ENCODE assay signal across 8 mouse cellular contexts in genomic region chr10:41490518-41490873, GRCm38 (mm10). TPM values are rescaled to one million over a fixed set of nuclear protein-coding genes. Genes with fewer than 3 reads are reported as not detected.
DNase-seq lines count a peak whose midpoint lies in the region; ATAC-seq and TF ChIP-seq lines count a peak whose summit lies in the region.

No protein-coding gene starts in this region.

- peak overlapping the region; percentile 98 for H3K4me2 ChIP-seq in heart, embryonic 13.5 days
- H3K4me2 ChIP-seq in forebrain, embryonic 16.5 days (ENCODE audit: low read length), result peak overlapping the region; percentile 100
- peak overlapping the region; percentile 93 for H3K4me2 ChIP-seq in liver, postnatal 0 days (ENCODE audit: low read depth, low read length)

- H3K36me3 ChIP-seq in heart, embryonic 13.5 days, result peaks cover 32% of the 10 kb centered on the region
- no peaks in the 10 kb centered on the region for H3K36me3 ChIP-seq in ES-Bruce4 (ENCODE audit: control insufficient read depth, insufficient read depth, low read length, poor library complexity, severe bottlenecking)
- H3K36me3 ChIP-seq in forebrain, embryonic 16.5 days (ENCODE audit: control insufficient read depth, insufficient read depth), result peaks cover 12% of the 10 kb centered on the region
- H3K36me3 ChIP-seq in liver, postnatal 0 days (replicated peaks; ENCODE audit: insufficient read depth, low read length), result peaks cover 19% of the 10 kb centered on the region

- peak overlapping the region; percentile 79 for H3K4me3 ChIP-seq in heart, embryonic 13.5 days
- peak overlapping the region; percentile 81 for H3K4me3 ChIP-seq in ES-Bruce4 (ENCODE audit: low read depth, low read length)
- H3K4me3 ChIP-seq in forebrain, embryonic 16.5 days (replicated peaks; ENCODE audit: low read length), result peak overlapping the region; percentile 80
- H3K4me3 ChIP-seq in liver, postnatal 0 days (ENCODE audit: low read depth, low read length), result peak overlapping the region; percentile 52

- no peak overlapping the region for H3K27ac ChIP-seq in heart, embryonic 13.5 days (replicated peaks)
- no peak overlapping the region for H3K27ac ChIP-seq in ES-Bruce4 (ENCODE audit: insufficient read depth, low read length)
- no peak overlapping the region; the same call in 1 of the 2 replicates for H3K27ac ChIP-seq in forebrain, embryonic 16.5 days (ENCODE audit: low read length)
- H3K27ac ChIP-seq in liver, postnatal 0 days (ENCODE audit: low read depth), result no peak overlapping the region

- no peak for DNase-seq in heart, adult 18-20 months
- no peak for DNase-seq in liver, postnatal 0 days
- no peak for DNase-seq in spleen, postnatal 10 days (ENCODE audit: low spot score in 2 of 2)
- DNase-seq in retina, embryonic 14.5 days (ENCODE audit: low spot score), result no peak

- TF ChIP-seq EP300 in ES-Bruce4 (IDR thresholded peaks at IDR 0.05; ENCODE audit: insufficient read depth, low read depth, low read length), result no peak
- TF ChIP-seq EP300 in liver, postnatal 0 days (IDR thresholded peaks at IDR 0.05; ENCODE audit: low read depth), result no peak

- H3K27me3 ChIP-seq in heart, embryonic 13.5 days (replicated peaks), result no peaks in the 10 kb centered on the region
- no peaks in the 10 kb centered on the region for H3K27me3 ChIP-seq in ES-Bruce4 (ENCODE audit: control insufficient read depth, insufficient read depth, low read length, poor library complexity, severe bottlenecking)
- no peaks in the 10 kb centered on the region for H3K27me3 ChIP-seq in forebrain, embryonic 16.5 days (replicated peaks; ENCODE audit: control insufficient read depth, insufficient read depth, low read length)
- H3K27me3 ChIP-seq in liver, postnatal 0 days (ENCODE audit: insufficient read depth, low read length), result no peaks in the 10 kb centered on the region

- no peak for TF ChIP-seq CTCF in ES-Bruce4 (IDR thresholded peaks at IDR 0.05; ENCODE audit: low read depth, low read length)
- TF ChIP-seq CTCF in liver, postnatal 0 days (IDR thresholded peaks at IDR 0.05; ENCODE audit: low read depth), result no peak

- no peak for ATAC-seq in heart, embryonic 13.5 days (ENCODE audit: extremely low read depth, insufficient number of reproducible peaks, low FRiP score, low TSS enrichment)
- ATAC-seq in forebrain, embryonic 16.5 days, result no peak; the same call in 1 of the 2 replicates
- no peak; the same call in none of the 2 replicates for ATAC-seq in liver, postnatal 0 days
- ATAC-seq in cerebellum, adult (ENCODE audit: insufficient number of reproducible peaks, low FRiP score, low TSS enrichment), result no peak

- H3K9me3 ChIP-seq in heart, embryonic 13.5 days, result no peaks in the 10 kb centered on the region
- H3K9me3 ChIP-seq in ES-Bruce4 (replicated peaks; ENCODE audit: control insufficient read depth, insufficient read depth, low read length, poor library complexity, severe bottlenecking), result no peaks in the 10 kb centered on the region
- no peaks in the 10 kb centered on the region for H3K9me3 ChIP-seq in forebrain, embryonic 16.5 days (ENCODE audit: control insufficient read depth, low read length)
- H3K9me3 ChIP-seq in liver, postnatal 0 days (ENCODE audit: low read length), result no peaks in the 10 kb centered on the region

- peaks cover 28% of the 10 kb centered on the region for H3K4me1 ChIP-seq in heart, embryonic 13.5 days
- no peaks in the 10 kb centered on the region for H3K4me1 ChIP-seq in ES-Bruce4 (ENCODE audit: control insufficient read depth, insufficient read depth, low read length)
- H3K4me1 ChIP-seq in forebrain, embryonic 16.5 days (replicated peaks; ENCODE audit: control insufficient read depth, insufficient read depth, low read length), result peaks cover 18% of the 10 kb centered on the region
- H3K4me1 ChIP-seq in liver, postnatal 0 days (ENCODE audit: insufficient read depth), result peaks cover 18% of the 10 kb centered on the region

- peak overlapping the region; percentile 92 for H3K9ac ChIP-seq in heart, embryonic 13.5 days
- peak overlapping the region; percentile 80 for H3K9ac ChIP-seq in ES-Bruce4 (ENCODE audit: low read depth, poor library complexity, severe bottlenecking)
- H3K9ac ChIP-seq in forebrain, embryonic 16.5 days (replicated peaks; ENCODE audit: low read depth, low read length), result peak overlapping the region; percentile 64
- H3K9ac ChIP-seq in liver, postnatal 0 days (replicated peaks), result no peak overlapping the region; the same call in 1 of the 2 replicates

- no peak for TF ChIP-seq POLR2A in ES-Bruce4 (IDR thresholded peaks at IDR 0.05; ENCODE audit: insufficient read depth, low read length)

- WGBS in heart, embryonic 13.5 days, result under 1% methylated on average over 29 of the region's 29 CpGs
- under 1% methylated on average over 29 of the region's 29 CpGs for WGBS in forebrain, embryonic 16.5 days
- 2% methylated on average over 29 of the region's 29 CpGs for WGBS in liver, postnatal 0 days (ENCODE audit: insufficient replicate concordance)

RNA-seq across cellular contexts. Expression of gene Ppil6, which starts 0.3 kb away (rescaled TPM):
- polyA plus RNA-seq in heart, embryonic 13.5 days (2015; fragmentation: Nextera tagmentation; extraction: Ambion mirVana), result 1.1 and 1.3 TPM in 2 replicates
- 1 to 10 TPM in 1 of 2 experiments, under 1 TPM in 1; 0.74 to 1.9 TPM for total RNA-seq in heart, adult 18-20 months (2021)
- 3.8 and 4.6 TPM in 2 replicates for polyA plus RNA-seq in ES-Bruce4 (2011; ENCODE audit: insufficient read depth, insufficient read length, low read depth, missing spikeins)
- polyA plus RNA-seq in forebrain, embryonic 16.5 days (2015; fragmentation: Nextera tagmentation; extraction: Ambion mirVana), result 1.7 and 2.1 TPM in 2 replicates
- polyA plus RNA-seq in liver, postnatal 0 days (2015; fragmentation: Nextera tagmentation; extraction: Ambion mirVana), result 0.22 and 0.25 TPM in 2 replicates

RNA-seq across cellular contexts. Expression of gene Smpd2, which starts 0.3 kb away (rescaled TPM):
- polyA plus RNA-seq in heart, embryonic 13.5 days (2015; fragmentation: Nextera tagmentation; extraction: Ambion mirVana), result 46.3 and 48.4 TPM in 2 replicates
- 10 to 100 TPM; 32.6 to 33.6 TPM for total RNA-seq in heart, adult 18-20 months (2021)
- 8.5 and 10.4 TPM in 2 replicates for polyA plus RNA-seq in ES-Bruce4 (2011; ENCODE audit: insufficient read depth, insufficient read length, low read depth, missing spikeins)
- polyA plus RNA-seq in forebrain, embryonic 16.5 days (2015; fragmentation: Nextera tagmentation; extraction: Ambion mirVana), result 38.0 and 43.0 TPM in 2 replicates
- polyA plus RNA-seq in liver, postnatal 0 days (2015; fragmentation: Nextera tagmentation; extraction: Ambion mirVana), result 17.9 and 19.7 TPM in 2 replicates

RNA-seq across cellular contexts. Expression of gene Mical1, which starts 14.4 kb away (rescaled TPM):
- polyA plus RNA-seq in heart, embryonic 13.5 days (2015; fragmentation: Nextera tagmentation; extraction: Ambion mirVana), result 33.4 and 33.8 TPM in 2 replicates
- total RNA-seq in heart, adult 18-20 months (2021), result 10 to 100 TPM in 1 of 2 experiments, 1 to 10 TPM in 1; 9.5 to 13.1 TPM
- 11.7 and 11.9 TPM in 2 replicates for polyA plus RNA-seq in ES-Bruce4 (2011; ENCODE audit: insufficient read depth, insufficient read length, low read depth, missing spikeins)
- 44.8 and 45.1 TPM in 2 replicates for polyA plus RNA-seq in forebrain, embryonic 16.5 days (2015; fragmentation: Nextera tagmentation; extraction: Ambion mirVana)
- polyA plus RNA-seq in liver, postnatal 0 days (2015; fragmentation: Nextera tagmentation; extraction: Ambion mirVana), result 4.3 TPM in 2 replicates

RNA-seq across cellular contexts. Expression of gene Cd164, which starts 28.7 kb away (rescaled TPM):
- polyA plus RNA-seq in heart, embryonic 13.5 days (2015; fragmentation: Nextera tagmentation; extraction: Ambion mirVana), result 166 and 169 TPM in 2 replicates
- 100 to 1,000 TPM; 131 to 151 TPM for total RNA-seq in heart, adult 18-20 months (2021)
- polyA plus RNA-seq in ES-Bruce4 (2011; ENCODE audit: insufficient read depth, insufficient read length, low read depth, missing spikeins), result 298 and 315 TPM in 2 replicates
- polyA plus RNA-seq in forebrain, embryonic 16.5 days (2015; fragmentation: Nextera tagmentation; extraction: Ambion mirVana), result 61.8 and 81.7 TPM in 2 replicates
- 77.8 and 93.3 TPM in 2 replicates for polyA plus RNA-seq in liver, postnatal 0 days (2015; fragmentation: Nextera tagmentation; extraction: Ambion mirVana)

RNA-seq across cellular contexts. Expression of gene Zbtb24, which starts 40.3 kb away (rescaled TPM):
- 11.2 and 11.3 TPM in 2 replicates for polyA plus RNA-seq in heart, embryonic 13.5 days (2015; fragmentation: Nextera tagmentation; extraction: Ambion mirVana)
- total RNA-seq in heart, adult 18-20 months (2021), result 1 to 10 TPM; 6.5 to 7.7 TPM
- polyA plus RNA-seq in ES-Bruce4 (2011; ENCODE audit: insufficient read depth, insufficient read length, low read depth, missing spikeins), result 13.5 and 13.7 TPM in 2 replicates
- polyA plus RNA-seq in forebrain, embryonic 16.5 days (2015; fragmentation: Nextera tagmentation; extraction: Ambion mirVana), result 22.0 and 22.7 TPM in 2 replicates
- 3.9 and 4.7 TPM in 2 replicates for polyA plus RNA-seq in liver, postnatal 0 days (2015; fragmentation: Nextera tagmentation; extraction: Ambion mirVana)
